Mouse (Mus musculus) MEL (cell line): Measurements from ENCODE around the gene Mtcp1. TPM values are rescaled to one million over a fixed set of nuclear protein-coding genes. Genes with fewer than 3 reads are reported as not detected.

Experiments used
- DNase-seq: peaks from one replicate; pipeline ENCODE4 v3.0.0; 2011; ENCODE audit warnings: low read depth, low spot score
- H3K27ac ChIP-seq: 2 replicates; pipeline ENCODE4 v1.5.1; 2012; ENCODE audit warnings: low read depth, mild to moderate bottlenecking, control low read depth, low read length, moderate library complexity; ENCODE audit not compliant: control insufficient read depth
- H3K27me3 ChIP-seq, 2 experiments: fragments of 150-350 bp in 1 of 2; sonication (generic) in 1 of 2; 2 replicates each; pipeline ENCODE4 v1.6.1; 2012; ENCODE audit warnings: low read length in 2 of 2, mild to moderate bottlenecking in 2 of 2, improper control_type of control experiment in 1 of 2, moderate library complexity in 1 of 2; ENCODE audit not compliant: insufficient read depth in 2 of 2, control insufficient read depth in 1 of 2
- H3K36me3 ChIP-seq, 2 experiments: 2 replicates each; pipeline ENCODE4 v1.6.1; 2012 to 2014; ENCODE audit warnings: low read length in 2 of 2, improper control_type of control experiment in 1 of 2, inconsistent platforms in 1 of 2, mild to moderate bottlenecking in 1 of 2; ENCODE audit not compliant: insufficient read depth in 2 of 2, control insufficient read depth in 1 of 2
- H3K4me1 ChIP-seq, 2 experiments: fragments of 150-350 bp in 1 of 2; sonication (generic) in 1 of 2; 2 replicates each; pipeline ENCODE4 v1.6.1; 2012; ENCODE audit warnings: low read length in 2 of 2, improper control_type of control experiment in 1 of 2, mild to moderate bottlenecking in 1 of 2; ENCODE audit not compliant: insufficient read depth in 2 of 2, control insufficient read depth in 1 of 2
- H3K4me3 ChIP-seq, 2 experiments: fragments of 150-350 bp in 1 of 2; sonication (generic) in 1 of 2; 2 replicates each; pipeline ENCODE4 v1.5.1; 2012; ENCODE audit warnings: low read depth in 2 of 2, low read length in 2 of 2, mild to moderate bottlenecking in 2 of 2, moderate library complexity in 2 of 2, control low read depth in 1 of 2, improper control_type of control experiment in 1 of 2; ENCODE audit not compliant: control insufficient read depth in 1 of 2, insufficient read depth in 1 of 2
- H3K79me2 ChIP-seq: 2 replicates; pipeline ENCODE4 v1.6.1; 2012; ENCODE audit warnings: mild to moderate bottlenecking, low read length, moderate library complexity; ENCODE audit not compliant: control insufficient read depth, poor library complexity, insufficient read depth
- H3K9ac ChIP-seq: 2 replicates; pipeline ENCODE4 v1.6.1; 2012; ENCODE audit warnings: low read depth, mild to moderate bottlenecking, control low read depth, low read length, moderate library complexity; ENCODE audit not compliant: control insufficient read depth, poor library complexity, severe bottlenecking
- H3K9me3 ChIP-seq: fragments of 150-350 bp; sonication (generic); replicated peaks from 2 replicates; pipeline ENCODE4 v1.6.1; 2012; ENCODE audit warnings: mild to moderate bottlenecking, low read length, improper control_type of control experiment, moderate library complexity; ENCODE audit not compliant: insufficient read depth
- CHD1 ChIP-seq: IDR thresholded peaks from 2 replicates; pipeline ENCODE4 v1.6.1; 2012; ENCODE audit warnings: low read depth, mild to moderate bottlenecking, inconsistent platforms, low read length, improper control_type of control experiment
- CHD2 ChIP-seq: IDR thresholded peaks from 2 replicates; pipeline ENCODE4 v1.6.1; 2011; ENCODE audit warnings: low read length, improper control_type of control experiment
- CTCF ChIP-seq, 3 experiments: IDR thresholded peaks in 2 of 3; conservative IDR thresholded peaks in 1 of 3; 2 replicates each; pipeline ENCODE4 v1.5.1; 2011 to 2012; ENCODE audit warnings: low read length in 3 of 3, low read depth in 2 of 3, mild to moderate bottlenecking in 2 of 3, improper control_type of control experiment in 1 of 3, inconsistent platforms in 1 of 3, mixed read lengths in 1 of 3, moderate library complexity in 1 of 3; ENCODE audit not compliant: control insufficient read depth in 1 of 3, insufficient read depth in 1 of 3, poor library complexity in 1 of 3, severe bottlenecking in 1 of 3
- ELF1 ChIP-seq: IDR thresholded peaks from 2 replicates; pipeline ENCODE4 v1.6.1; 2014; ENCODE audit warnings: low read depth, mild to moderate bottlenecking, inconsistent platforms, low read length, improper control_type of control experiment, moderate library complexity
- ETS1 ChIP-seq: IDR thresholded peaks from 2 replicates; pipeline ENCODE4 v1.6.1; 2012; ENCODE audit warnings: low read depth, mild to moderate bottlenecking, inconsistent platforms, low read length, improper control_type of control experiment, moderate library complexity
- GATA1 ChIP-seq: IDR thresholded peaks from 2 replicates; pipeline ENCODE4 v1.6.1; 2011; ENCODE audit warnings: low read depth, low read length, improper control_type of control experiment
- JUND ChIP-seq: IDR thresholded peaks from 2 replicates; pipeline ENCODE4 v1.6.1; 2011; ENCODE audit warnings: low read depth, mild to moderate bottlenecking, improper control_type of control experiment, low read length
- KAT2A ChIP-seq: conservative IDR thresholded peaks from 2 replicates; pipeline ENCODE4 v1.6.1; 2012; ENCODE audit warnings: low read depth, low read length, improper control_type of control experiment, inconsistent platforms
- MAFK ChIP-seq: IDR thresholded peaks from 2 replicates; pipeline ENCODE4 v1.6.1; 2011; ENCODE audit warnings: low read depth, mild to moderate bottlenecking, low read length, improper control_type of control experiment, borderline replicate concordance
- MAX ChIP-seq: IDR thresholded peaks from 2 replicates; pipeline ENCODE4 v1.6.1; 2011; ENCODE audit warnings: low read length, improper control_type of control experiment
- MAZ ChIP-seq: IDR thresholded peaks from 2 replicates; pipeline ENCODE4 v1.6.1; 2012; ENCODE audit warnings: low read depth, mild to moderate bottlenecking, inconsistent platforms, low read length, improper control_type of control experiment
- MEF2A ChIP-seq: IDR thresholded peaks from 2 replicates; pipeline ENCODE4 v1.6.1; 2014; ENCODE audit warnings: low read depth, mild to moderate bottlenecking, inconsistent platforms, low read length, improper control_type of control experiment; ENCODE audit not compliant: poor library complexity, insufficient replicate concordance, severe bottlenecking; ENCODE audit errors: extremely low read depth
- MYB ChIP-seq: IDR thresholded peaks from 2 replicates; pipeline ENCODE4 v1.6.1; 2011; ENCODE audit warnings: mild to moderate bottlenecking, low read depth, low read length, improper control_type of control experiment
- MYC ChIP-seq: IDR thresholded peaks from 2 replicates; pipeline ENCODE4 v1.6.1; 2011; ENCODE audit warnings: low read depth, mild to moderate bottlenecking, low read length, improper control_type of control experiment, moderate library complexity
- NRF1 ChIP-seq: IDR thresholded peaks from 2 replicates; pipeline ENCODE4 v1.6.1; 2014; ENCODE audit warnings: low read depth, mild to moderate bottlenecking, inconsistent platforms, low read length, improper control_type of control experiment, moderate library complexity; ENCODE audit not compliant: poor library complexity, insufficient read depth, severe bottlenecking
- POLR2A ChIP-seq, 2 experiments: IDR thresholded peaks; 2 replicates each; pipeline ENCODE4 v1.6.1; 2011 to 2012; ENCODE audit warnings: low read length in 2 of 2, mild to moderate bottlenecking in 2 of 2, control low read depth in 1 of 2, improper control_type of control experiment in 1 of 2, low read depth in 1 of 2, moderate library complexity in 1 of 2; ENCODE audit not compliant: control insufficient read depth in 1 of 2, insufficient read depth in 1 of 2, poor library complexity in 1 of 2
- POLR2AphosphoS2 ChIP-seq: IDR thresholded peaks from 2 replicates; pipeline ENCODE4 v1.6.1; 2011; ENCODE audit warnings: low read length, improper control_type of control experiment
- RCOR1 ChIP-seq: IDR thresholded peaks from 2 replicates; pipeline ENCODE4 v1.6.1; 2012; ENCODE audit warnings: low read depth, mild to moderate bottlenecking, inconsistent platforms, low read length, improper control_type of control experiment
- SIN3A ChIP-seq: IDR thresholded peaks from 2 replicates; pipeline ENCODE4 v1.6.1; 2012; ENCODE audit warnings: low read length, improper control_type of control experiment, inconsistent platforms
- SMC3 ChIP-seq: IDR thresholded peaks from 2 replicates; pipeline ENCODE4 v1.6.1; 2011; ENCODE audit warnings: low read depth, low read length, improper control_type of control experiment
- TAL1 ChIP-seq: IDR thresholded peaks from 2 replicates; pipeline ENCODE4 v1.6.1; 2012; ENCODE audit warnings: mild to moderate bottlenecking, inconsistent platforms, low read length, moderate library complexity, mixed read lengths
- TBP ChIP-seq: IDR thresholded peaks from 2 replicates; pipeline ENCODE4 v1.8.0; 2011; ENCODE audit warnings: low read depth, low read length, improper control_type of control experiment
- TCF12 ChIP-seq: IDR thresholded peaks from 2 replicates; pipeline ENCODE4 v1.6.1; 2014; ENCODE audit warnings: low read depth, mild to moderate bottlenecking, inconsistent platforms, low read length, improper control_type of control experiment, moderate library complexity
- UBTF ChIP-seq: IDR thresholded peaks from 2 replicates; pipeline ENCODE4 v1.6.1; 2012; ENCODE audit warnings: low read depth, mild to moderate bottlenecking, inconsistent platforms, low read length, improper control_type of control experiment, moderate library complexity, borderline replicate concordance; ENCODE audit not compliant: insufficient read depth
- USF1 ChIP-seq: IDR thresholded peaks from 2 replicates; pipeline ENCODE4 v1.6.1; 2014; ENCODE audit warnings: low read depth, mild to moderate bottlenecking, inconsistent platforms, low read length, improper control_type of control experiment, moderate library complexity
- USF2 ChIP-seq, 2 experiments: IDR thresholded peaks; 2 replicates each; pipeline ENCODE4 v1.6.1; 2011 to 2012; ENCODE audit warnings: improper control_type of control experiment in 2 of 2, low read length in 2 of 2, borderline replicate concordance in 1 of 2, inconsistent platforms in 1 of 2, low read depth in 1 of 2, mild to moderate bottlenecking in 1 of 2; ENCODE audit not compliant: insufficient read depth in 1 of 2
- ZC3H11A ChIP-seq: IDR thresholded peaks from 2 replicates; pipeline ENCODE4 v1.6.1; 2012; ENCODE audit warnings: low read depth, mild to moderate bottlenecking, inconsistent platforms, low read length, improper control_type of control experiment
- ZKSCAN1 ChIP-seq: IDR thresholded peaks from 2 replicates; pipeline ENCODE4 v1.6.1; 2012; ENCODE audit warnings: low read depth, mild to moderate bottlenecking, inconsistent platforms, low read length, improper control_type of control experiment, moderate library complexity
- ZNF384 ChIP-seq: IDR thresholded peaks from 2 replicates; pipeline ENCODE4 v1.6.1; 2012; ENCODE audit warnings: low read depth, mild to moderate bottlenecking, inconsistent platforms, low read length, improper control_type of control experiment
- polyA plus RNA-seq, 2 experiments: library from polyadenylated mRNA; stranded (reverse) in 1 of 2; unstranded in 1 of 2; fragments of >175 nt in 1 of 2; fragments of >200 nt in 1 of 2; gene quantifications; 2 replicates each; pipeline versions ENCODE4 v1.2.1 to v1.2.4; 2012; ENCODE audit warnings: low replicate concordance in 2 of 2, low read depth in 1 of 2; ENCODE audit not compliant: insufficient read length in 2 of 2, insufficient read depth in 1 of 2, missing spikeins in 1 of 2
- total RNA-seq: library from RNA; depleted of rRNA; stranded (reverse); fragments of 300-350 nt; gene quantifications from 2 replicates; pipeline ENCODE4 v1.2.3, GENCODE M21; 2012

Gene Mtcp1
- total and polyA plus RNA-seq, 3 experiments, result 4.3 to 7.6 TPM; not detected in 1

- TF ChIP-seq MYB (no peak), TAL1 (peak; percentile 93), POLR2A (IDR thresholded peaks at IDR 0.05; ENCODE audit: control insufficient read depth in 1 of 2, insufficient read depth in 1 of 2, low read depth in 1 of 2, low read length in 2 of 2, poor library complexity in 1 of 2) (no peak), CHD1 (no peak), TCF12 (peak; percentile 89), JUND (no peak), SMC3 (no peak), GATA1 (peak; percentile 78), MAX (no peak), ETS1 (peak; percentile 81), ELF1 (no peak), POLR2AphosphoS2 (no peak), RCOR1 (no peak), UBTF (no peak), KAT2A (no peak), MEF2A (no peak), USF1 (peak; percentile 60; the same call in 1 of the 2 replicates), MAFK (no peak), NRF1 (no peak), ZC3H11A (no peak)
Measured at GRCm38 (mm10) chrX:75402668-75403067, 13.7 kb downstream of the Mtcp1 start (continued).

DNA sequence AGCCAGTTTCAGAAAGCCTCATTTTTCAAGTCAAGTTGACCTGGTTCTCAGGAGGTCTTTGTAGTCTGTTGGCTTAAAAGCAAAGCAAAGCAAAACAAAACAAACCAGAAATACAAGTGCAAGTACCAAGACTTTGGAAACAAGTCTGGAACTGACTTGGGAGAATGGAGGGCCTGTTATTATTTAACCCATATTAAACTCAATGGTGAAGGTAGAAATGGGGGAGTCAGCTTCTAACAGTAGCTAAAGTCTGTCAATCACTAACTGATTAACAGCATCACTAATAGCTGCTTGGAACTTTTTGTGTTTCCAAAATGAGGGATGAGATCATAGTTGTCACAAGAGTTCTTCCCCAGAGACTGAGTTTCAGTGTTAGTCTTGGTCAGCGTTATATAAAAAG, 16.9 kb downstream of the Mtcp1 start:
- H3K36me3 ChIP-seq, result peaks cover 5 to 10% of the 10 kb centered on the region in 2 experiments
- H3K9ac ChIP-seq, result no peak overlapping the region
- H3K4me3 ChIP-seq, result no peak overlapping the region
- H3K4me1 ChIP-seq, result peaks cover 0 to 7% of the 10 kb centered on the region in 2 experiments; a peak in 3 of 4 replicates
- no peaks in the 10 kb centered on the region for H3K79me2 ChIP-seq
- no peaks in the 10 kb centered on the region for H3K27me3 ChIP-seq
- H3K9me3 ChIP-seq, result no peaks in the 10 kb centered on the region
- no peak for TF ChIP-seq MYC
- no peak for TF ChIP-seq CHD2
- TF ChIP-seq SIN3A, result no peak
- no peak for TF ChIP-seq ZKSCAN1
- TF ChIP-seq MAX, result no peak
- no peak for TF ChIP-seq USF1
- TF ChIP-seq TBP, result no peak
- no peak for TF ChIP-seq ZNF384
- no peak for TF ChIP-seq UBTF
- TF ChIP-seq CHD1, result no peak
- no peak for TF ChIP-seq MAZ
- no peak for TF ChIP-seq MEF2A
- TF ChIP-seq ETS1, result no peak
- TF ChIP-seq TAL1, result no peak
- TF ChIP-seq TCF12, result no peak
- TF ChIP-seq GATA1, result no peak
- TF ChIP-seq USF2 (IDR thresholded peaks at IDR 0.05; ENCODE audit: borderline replicate concordance in 1 of 2, insufficient read depth in 1 of 2, low read depth in 1 of 2, low read length in 2 of 2), result no peak
- no peak for TF ChIP-seq KAT2A
- TF ChIP-seq CTCF (IDR thresholded peaks at IDR 0.05 in 2 of 3, conservative IDR thresholded peaks at IDR 0.05 in 1 of 3; ENCODE audit: control insufficient read depth in 1 of 3, insufficient read depth in 1 of 3, low read depth in 2 of 3, low read length in 3 of 3, poor library complexity in 1 of 3, severe bottlenecking in 1 of 3), result no peak
- no peak for DNase-seq
- H3K27ac ChIP-seq, result no peak overlapping the region
